Mouse (Mus musculus) E14TG2a.4 (cell line): ENCODE measurements around the gene Nckap5l.

ENCODE experiments used
- CTCF ChIP-seq: conservative IDR thresholded peaks from 2 replicates; pipeline ENCODE4 v1.5.1; 2014; ENCODE audit warnings: low read length
- POU5F1 ChIP-seq: IDR thresholded peaks from 2 replicates; pipeline ENCODE4 v1.6.1; 2014; ENCODE audit warnings: low read length, borderline replicate concordance

- no peak for TF ChIP-seq CTCF
- no peak for TF ChIP-seq POU5F1
Observed at GRCm38 (mm10) chr15:99375581-99375980, 82.0 kb downstream of the Nckap5l start.
